Mouse (Mus musculus): ENCODE results near the gene Astn2.

DNA sequence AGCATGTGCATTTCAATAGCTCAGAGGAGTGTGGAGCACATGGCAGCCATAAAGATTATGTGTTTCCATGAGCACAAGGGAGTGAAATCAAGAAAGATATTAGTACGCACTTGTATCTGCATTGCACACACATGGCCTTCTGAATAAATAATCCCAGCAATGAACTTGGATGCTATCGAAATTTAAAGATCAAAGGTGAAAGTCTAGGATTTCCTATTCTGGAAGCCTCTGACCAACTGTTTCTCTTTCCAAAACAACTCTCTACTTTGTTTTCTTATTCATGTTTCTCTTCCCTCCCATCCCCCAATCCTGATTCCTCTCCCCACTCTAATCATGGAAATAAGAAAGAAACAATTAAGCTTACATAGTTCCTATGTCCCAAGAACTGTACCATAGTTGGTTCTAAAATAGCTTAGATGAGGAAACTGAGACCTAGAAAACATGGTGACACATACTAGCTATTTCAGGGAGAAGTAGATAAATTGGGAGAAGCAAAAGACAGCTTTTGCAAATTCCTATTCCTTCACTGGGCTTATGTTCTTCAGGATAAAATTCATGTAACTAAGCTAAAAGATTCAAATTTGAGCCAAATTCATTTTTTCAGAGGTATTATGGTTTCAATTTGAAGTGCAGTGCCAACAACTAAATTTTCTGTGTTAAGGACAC is 872.2 kb downstream of the Astn2 start:
- TF ChIP-seq FLI1 (IDR thresholded peaks at IDR 0.05; ENCODE audit: low read length) (no peak), GATA1 (IDR thresholded peaks at IDR 0.05; ENCODE audit: borderline replicate concordance, low read length) (no peak)
